28 mouse cellular contexts compared by ENCODE assay signal in the genomic region with DNA sequence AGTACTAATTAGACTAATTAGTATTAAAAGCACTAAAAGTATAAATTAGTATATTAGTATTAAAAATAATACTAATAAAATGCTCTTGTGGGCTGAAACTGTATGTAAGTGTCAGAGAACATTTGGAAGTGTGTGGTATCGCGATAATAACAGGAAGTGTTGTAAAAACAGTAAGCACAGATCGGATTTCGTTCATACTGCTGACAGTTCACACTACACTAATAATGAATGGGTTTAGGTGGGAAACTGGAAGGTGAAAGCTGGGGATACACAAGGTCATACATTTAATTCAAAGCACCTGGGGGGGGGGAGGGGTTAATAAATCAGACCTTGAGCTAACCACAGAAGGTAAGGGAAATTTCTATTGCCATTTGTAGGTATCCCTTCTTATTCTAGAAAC. TPM values are rescaled to one million over a fixed set of nuclear protein-coding genes. Genes with fewer than 3 reads are reported as not detected.
DNase-seq lines count a peak whose midpoint lies in the region; ATAC-seq lines count a peak whose summit lies in the region.
"Had no signal": no experiment of that assay in that cellular context is flagged by ENCODE, and none has a peak within 500 bp of the region (broad histone marks: within the 10 kb centered on the region; RNA-seq: fewer than 3 reads in every experiment).

No protein-coding gene starts in this region.

- H3K36me3 ChIP-seq in heart, embryonic 11.5 days (ENCODE audit: control insufficient read depth, insufficient read depth, low read length): no peaks in the 10 kb centered on the region
- H3K36me3 ChIP-seq in heart, embryonic 16.5 days (ENCODE audit: control insufficient read depth, insufficient read depth): no peaks in the 10 kb centered on the region
- no peaks in the 10 kb centered on the region; the same call in 1 of the 2 replicates for H3K36me3 ChIP-seq in kidney, embryonic 15.5 days
- H3K36me3 ChIP-seq: embryonic facial prominence, embryonic 13.5 days; hindbrain, embryonic 13.5 days; limb, embryonic 13.5 days; lung, embryonic 15.5 days; neural tube, embryonic 12.5 days had no signal

- no peak for ATAC-seq in heart, embryonic 11.5 days (replicated peaks; ENCODE audit: insufficient number of reproducible peaks, low FRiP score, low TSS enrichment)
- ATAC-seq in heart, embryonic 16.5 days (replicated peaks; ENCODE audit: extremely low read depth, insufficient read depth, low FRiP score): no peak
- no peak for ATAC-seq in kidney, embryonic 15.5 days (replicated peaks; ENCODE audit: low FRiP score)
- ATAC-seq: forebrain, embryonic 16.5 days; intestine, postnatal 0 days; midbrain, embryonic 16.5 days had no signal

- no peak overlapping the region for H3K27ac ChIP-seq in heart, embryonic 11.5 days (ENCODE audit: low read depth, low read length)
- peak overlapping the region; percentile 66; the same call in 1 of the 2 replicates for H3K27ac ChIP-seq in heart, embryonic 16.5 days (ENCODE audit: low read length)
- H3K27ac ChIP-seq in kidney, embryonic 15.5 days: no peak overlapping the region
- H3K27ac ChIP-seq: embryonic facial prominence, embryonic 13.5 days; hindbrain, embryonic 13.5 days; limb, embryonic 13.5 days; lung, embryonic 15.5 days; neural tube, embryonic 12.5 days had no signal

- no peak overlapping the region for H3K9ac ChIP-seq in heart, embryonic 11.5 days (ENCODE audit: low read depth, low read length)
- peak overlapping the region; percentile 10; the same call in 1 of the 2 replicates for H3K9ac ChIP-seq in heart, embryonic 16.5 days (ENCODE audit: low read length)
- H3K9ac ChIP-seq in kidney, embryonic 15.5 days: no peak overlapping the region
- H3K9ac ChIP-seq: embryonic facial prominence, embryonic 13.5 days; hindbrain, embryonic 13.5 days; limb, embryonic 13.5 days; lung, embryonic 15.5 days; neural tube, embryonic 12.5 days had no signal

- no peaks in the 10 kb centered on the region for H3K9me3 ChIP-seq in heart, embryonic 11.5 days (replicated peaks; ENCODE audit: control insufficient read depth, low read length)
- H3K9me3 ChIP-seq in heart, embryonic 16.5 days (replicated peaks; ENCODE audit: control insufficient read depth, low read length): no peaks in the 10 kb centered on the region
- no peaks in the 10 kb centered on the region for H3K9me3 ChIP-seq in kidney, embryonic 15.5 days (replicated peaks)
- H3K9me3 ChIP-seq: embryonic facial prominence, embryonic 13.5 days; hindbrain, embryonic 13.5 days; lung, embryonic 15.5 days; neural tube, embryonic 12.5 days had no signal

- intact Hi-C loops in heart, postnatal 10 days (cut with DNase I): no loop called here

- no peak overlapping the region for H3K4me3 ChIP-seq in heart, embryonic 11.5 days (ENCODE audit: low read depth, low read length)
- no peak overlapping the region for H3K4me3 ChIP-seq in heart, embryonic 16.5 days (ENCODE audit: low read length)
- H3K4me3 ChIP-seq in kidney, embryonic 15.5 days (replicated peaks): no peak overlapping the region
- H3K4me3 ChIP-seq: embryonic facial prominence, embryonic 13.5 days; erythroblast, embryonic 14.5 days; hindbrain, embryonic 13.5 days; limb, embryonic 13.5 days; lung, embryonic 15.5 days; neural tube, embryonic 12.5 days had no signal

- H3K4me2 ChIP-seq in heart, embryonic 11.5 days: 0 out of 2 replicates have a peak overlapping the region, but pooled peaks have one; percentile 20
- no peak overlapping the region for H3K4me2 ChIP-seq in heart, embryonic 16.5 days (ENCODE audit: low read depth, low read length)
- H3K4me2 ChIP-seq in kidney, embryonic 15.5 days: no peak overlapping the region
- H3K4me2 ChIP-seq: embryonic facial prominence, embryonic 13.5 days; hindbrain, embryonic 13.5 days; limb, embryonic 13.5 days; liver, embryonic 11.5 days; lung, embryonic 15.5 days; midbrain, embryonic 11.5 days; neural tube, embryonic 12.5 days had no signal

- 64% methylated on average over 4 of the region's 4 CpGs for WGBS in heart, embryonic 11.5 days (ENCODE audit: insufficient replicate concordance)
- 56% methylated on average over 4 of the region's 4 CpGs for WGBS in heart, embryonic 16.5 days
- 15% methylated on average over 4 of the region's 4 CpGs for WGBS in kidney, embryonic 15.5 days

- peak; percentile 37 for DNase-seq in embryo, embryonic 10.5 days (ENCODE audit: low spot score)
- no peak for DNase-seq in embryo, embryonic 11 days
- no peak for DNase-seq in heart, postnatal 4 days
- no peak for DNase-seq in heart, postnatal 10 days
- peak; percentile 66 for DNase-seq in forelimb bud, embryonic 11.5 days (ENCODE audit: low read depth, low spot score)
- DNase-seq: adrenal gland, postnatal 14 days; cerebellum, adult 11 months; cerebellum, adult 9-10 months; gastrocnemius, postnatal 14 days; kidney, adult 9 months; right cerebral cortex, adult 18-20 months; right cerebral cortex, postnatal 4 days; thymus, adult 18-20 months; thymus, postnatal 36 days had no signal

- H3K27me3 ChIP-seq in heart, embryonic 11.5 days (ENCODE audit: control insufficient read depth, insufficient read depth, low read length): no peaks in the 10 kb centered on the region
- no peaks in the 10 kb centered on the region for H3K27me3 ChIP-seq in heart, embryonic 16.5 days (ENCODE audit: control insufficient read depth, insufficient read depth, low read length)
- no peaks in the 10 kb centered on the region for H3K27me3 ChIP-seq in kidney, embryonic 15.5 days
- H3K27me3 ChIP-seq: embryonic facial prominence, embryonic 13.5 days; hindbrain, embryonic 13.5 days; limb, embryonic 13.5 days; lung, embryonic 15.5 days; neural tube, embryonic 12.5 days had no signal

- H3K4me1 ChIP-seq in heart, embryonic 11.5 days (ENCODE audit: control insufficient read depth, insufficient read depth, low read length): peaks cover 41% of the 10 kb centered on the region
- H3K4me1 ChIP-seq in heart, embryonic 16.5 days (ENCODE audit: control insufficient read depth, insufficient read depth, low read length): peaks cover 52% of the 10 kb centered on the region
- H3K4me1 ChIP-seq in kidney, embryonic 15.5 days: peaks cover 40% of the 10 kb centered on the region

RNA-seq across cellular contexts. Expression of a gene that starts 41.2 kb away (rescaled TPM):
- 87.6 and 98.2 TPM in 2 replicates for polyA plus RNA-seq in heart, embryonic 11.5 days (2014; fragmentation: Nextera tagmentation; extraction: Ambion mirVana)
- 100 to 1,000 TPM; 351 to 364 TPM for total RNA-seq in heart, postnatal 4 days (2021)
- 73.8 and 85.3 TPM in 2 replicates for polyA plus RNA-seq in heart, embryonic 16.5 days (2015; fragmentation: Nextera tagmentation; extraction: Ambion mirVana)
- 100 to 1,000 TPM; 415 to 420 TPM for total RNA-seq in heart, postnatal 10 days (2021)
- 93.5 and 101 TPM in 2 replicates for polyA plus RNA-seq in kidney, embryonic 15.5 days (2015; fragmentation: Nextera tagmentation; extraction: Ambion mirVana)

Comparison
In these comparisons a context has a peak if more than half of its experiments do, and no peak if none do; other contexts are left out.
1. DNase-seq: peak in embryo, embryonic 10.5 days (single experiment) and forelimb bud, embryonic 11.5 days (single experiment); none in embryo, embryonic 11 days (single experiment), heart, postnatal 4 days (single experiment) and heart, postnatal 10 days (0 of 2).